Mouse (Mus musculus) midbrain, embryonic 16.5 days (tissue): ENCODE data around the gene Ksr2. TPM values are rescaled to one million over a fixed set of nuclear protein-coding genes. Genes with fewer than 3 reads are reported as not detected.

ENCODE experiments used
- ATAC-seq: fragments of 200-750 bp; cut with Nextera tagmentation; 2 replicates; pipeline ENCODE4 v1.8.0; 2017; ENCODE audit warnings: moderate TSS enrichment
- H3K27ac ChIP-seq: fragments of 300-500 bp; sonication (generic); 2 replicates; pipeline ENCODE4 v1.5.1; 2014; ENCODE audit warnings: mild to moderate bottlenecking, low read length, mixed read lengths
- H3K27me3 ChIP-seq: fragments of 300-500 bp; sonication (generic); 2 replicates; pipeline ENCODE4 v1.6.1; 2014; ENCODE audit warnings: low read depth, low read length, mixed read lengths; ENCODE audit not compliant: control insufficient read depth, insufficient read depth
- H3K36me3 ChIP-seq: fragments of 300-500 bp; sonication (generic); 2 replicates; pipeline ENCODE4 v1.6.1; 2014; ENCODE audit warnings: mild to moderate bottlenecking, low read length, moderate library complexity, mixed read lengths; ENCODE audit not compliant: control insufficient read depth, insufficient read depth
- H3K4me1 ChIP-seq: fragments of 300-500 bp; sonication (generic); 2 replicates; pipeline ENCODE4 v1.6.1; 2014; ENCODE audit warnings: mild to moderate bottlenecking, low read length, mixed read lengths; ENCODE audit not compliant: control insufficient read depth, insufficient read depth
- H3K4me2 ChIP-seq: fragments of 300-500 bp; sonication (generic); 2 replicates; pipeline ENCODE4 v1.6.1; 2014; ENCODE audit warnings: mild to moderate bottlenecking, low read length, mixed read lengths
- H3K4me3 ChIP-seq: fragments of 300-500 bp; sonication (generic); 2 replicates; pipeline ENCODE4 v1.5.1; 2014; ENCODE audit warnings: low read depth, mild to moderate bottlenecking, low read length, moderate library complexity, mixed read lengths
- H3K9ac ChIP-seq: fragments of 300-500 bp; sonication (generic); 2 replicates; pipeline ENCODE4 v1.6.1; 2014; ENCODE audit warnings: low read depth, low read length, mixed read lengths
- H3K9me3 ChIP-seq: fragments of 300-500 bp; sonication (generic); replicated peaks from 2 replicates; pipeline ENCODE4 v1.6.1; 2014; ENCODE audit warnings: mild to moderate bottlenecking, low read length, mixed read lengths; ENCODE audit not compliant: control insufficient read depth, poor library complexity, severe bottlenecking
- WGBS: fragments of 180-500 bp; shearing (Covaris S2); extraction: QIAGEN DNeasy Blood & Tissue Kit; methylation state at CpG from one replicate; pipeline ENCODE4 v1.1.7; 2014; 5-methylcytosine and 5-hydroxymethylcytosine counted together
- polyA plus RNA-seq: library from polyadenylated mRNA; unstranded; fragments of >200 nt; fragmentation: Nextera tagmentation; extraction: Ambion mirVana; gene quantifications from 2 replicates; pipeline ENCODE4 v1.2.1, GENCODE M21; 2015

The Ksr2 gene
- polyA plus RNA-seq, 1 experiment from 2014 or later: 7.5 TPM

- Histone ChIP-seq H3K27me3 (no peaks in the 10 kb centered on the region), H3K36me3 (no peaks in the 10 kb centered on the region; the same call in 1 of the 2 replicates), H3K27ac (no peak overlapping the region), H3K9ac (no peak overlapping the region), H3K4me2 (no peak overlapping the region), H3K9me3 (no peaks in the 10 kb centered on the region), H3K4me1 (no peaks in the 10 kb centered on the region), H3K4me3 (no peak overlapping the region)
- WGBS: 85% methylated on average over 9 of the region's 9 CpGs
- no peak for ATAC-seq
These were observed 303.3 kb downstream of the Ksr2 start for GRCm38 (mm10) chr5:117717120-117717519.

- H3K4me2 ChIP-seq: no peak overlapping the region
- H3K9ac ChIP-seq: no peak overlapping the region
- no peaks in the 10 kb centered on the region for H3K4me1 ChIP-seq
- no peaks in the 10 kb centered on the region for H3K27me3 ChIP-seq
- H3K4me3 ChIP-seq: no peak overlapping the region
- 91% methylated on average over 4 of the region's 4 CpGs for WGBS
- H3K27ac ChIP-seq: no peak overlapping the region
- ATAC-seq: no peak
- no peaks in the 10 kb centered on the region for H3K36me3 ChIP-seq
- H3K9me3 ChIP-seq: no peaks in the 10 kb centered on the region
These were observed 309.5 kb downstream of the Ksr2 start for GRCm38 (mm10) chr5:117723316-117723715.

- Histone ChIP-seq H3K27ac (no peak overlapping the region), H3K4me3 (no peak overlapping the region), H3K9me3 (no peaks in the 10 kb centered on the region), H3K27me3 (no peaks in the 10 kb centered on the region), H3K36me3 (no peaks in the 10 kb centered on the region), H3K9ac (no peak overlapping the region), H3K4me2 (no peak overlapping the region), H3K4me1 (no peaks in the 10 kb centered on the region; the same call in 1 of the 2 replicates)
- 72% methylated on average over 6 of the region's 6 CpGs for WGBS
- ATAC-seq: no peak
These were observed 312.7 kb downstream of the Ksr2 start for GRCm38 (mm10) chr5:117726548-117726947.

- Histone ChIP-seq H3K27me3 (no peaks in the 10 kb centered on the region), H3K27ac (peak overlapping the region; percentile 47; the same call in 1 of the 2 replicates), H3K9ac (no peak overlapping the region), H3K4me3 (no peak overlapping the region), H3K36me3 (no peaks in the 10 kb centered on the region), H3K4me2 (no peak overlapping the region), H3K4me1 (no peaks in the 10 kb centered on the region; the same call in 1 of the 2 replicates), H3K9me3 (no peaks in the 10 kb centered on the region)
- WGBS: 49% methylated on average over 7 of the region's 7 CpGs
- ATAC-seq: no peak
These were observed 313.3 kb downstream of the Ksr2 start for GRCm38 (mm10) chr5:117727138-117727537.

- Histone ChIP-seq H3K9ac (no peak overlapping the region), H3K27ac (no peak overlapping the region), H3K4me1 (no peaks in the 10 kb centered on the region; the same call in 1 of the 2 replicates), H3K27me3 (no peaks in the 10 kb centered on the region), H3K36me3 (no peaks in the 10 kb centered on the region), H3K9me3 (no peaks in the 10 kb centered on the region), H3K4me3 (no peak overlapping the region), H3K4me2 (no peak overlapping the region)
- WGBS: 46% methylated on average over 6 of the region's 6 CpGs
- ATAC-seq: no peak
These were observed 317.5 kb downstream of the Ksr2 start for GRCm38 (mm10) chr5:117731311-117731710.

- 71% methylated on average over 11 of the region's 11 CpGs for WGBS
- Histone ChIP-seq H3K27ac (no peak overlapping the region), H3K27me3 (no peaks in the 10 kb centered on the region), H3K4me1 (peaks cover 6% of the 10 kb centered on the region; the same call in 1 of the 2 replicates), H3K4me3 (no peak overlapping the region), H3K9me3 (no peaks in the 10 kb centered on the region), H3K4me2 (no peak overlapping the region), H3K9ac (no peak overlapping the region), H3K36me3 (no peaks in the 10 kb centered on the region)
- no peak for ATAC-seq
These were observed 330.9 kb downstream of the Ksr2 start for GRCm38 (mm10) chr5:117744654-117745178.

- Histone ChIP-seq H3K27me3 (no peaks in the 10 kb centered on the region), H3K36me3 (no peaks in the 10 kb centered on the region), H3K4me2 (no peak overlapping the region), H3K4me3 (no peak overlapping the region), H3K4me1 (no peaks in the 10 kb centered on the region; the same call in 1 of the 2 replicates), H3K27ac (no peak overlapping the region), H3K9ac (no peak overlapping the region), H3K9me3 (no peaks in the 10 kb centered on the region)
- WGBS: 21% methylated on average over 5 of the region's 5 CpGs
- ATAC-seq: no peak
These were observed 335.6 kb downstream of the Ksr2 start for GRCm38 (mm10) chr5:117749353-117749752.

GRCm38 (mm10) chr5:117757696-117758482, 344.1 kb downstream of the Ksr2 start:
- Histone ChIP-seq H3K9me3 (0 out of 2 replicates have a peak, but pooled peaks cover 2% of the 10 kb centered on the region), H3K4me1 (no peaks in the 10 kb centered on the region)
- WGBS: 17% methylated on average over 12 of the region's 12 CpGs

GRCm38 (mm10) chr5:117761181-117761832, 347.5 kb downstream of the Ksr2 start:
- whole genome bisulfite sequencing: 78% methylated on average over 9 of the region's 9 CpGs
- no peak for ATAC-seq
- H3K4me2 ChIP-seq: no peak overlapping the region
- no peak overlapping the region for H3K4me3 ChIP-seq
- no peak overlapping the region for H3K9ac ChIP-seq
- 0 out of 2 replicates have a peak, but pooled peaks cover 2% of the 10 kb centered on the region for H3K9me3 ChIP-seq
- H3K36me3 ChIP-seq: peaks cover 19% of the 10 kb centered on the region
- no peaks in the 10 kb centered on the region for H3K4me1 ChIP-seq
- no peak overlapping the region for H3K27ac ChIP-seq
- H3K27me3 ChIP-seq: no peaks in the 10 kb centered on the region

More at GRCm38 (mm10) chr5:117757696-117758482, 344.1 kb downstream of the Ksr2 start:
- Histone ChIP-seq H3K4me2 (no peak overlapping the region), H3K36me3 (peaks cover 6% of the 10 kb centered on the region; the same call in 1 of the 2 replicates), H3K27me3 (no peaks in the 10 kb centered on the region), H3K9ac (no peak overlapping the region), H3K4me3 (no peak overlapping the region), H3K27ac (no peak overlapping the region)
- no peak for ATAC-seq
